Mouse (Mus musculus): ENCODE results near the gene Tma7. TPM values are rescaled to one million over a fixed set of nuclear protein-coding genes. Genes with fewer than 3 reads are reported as not detected.

Gene Tma7
- polyA plus RNA-seq, 1 experiment: 97.9 TPM

DNA sequence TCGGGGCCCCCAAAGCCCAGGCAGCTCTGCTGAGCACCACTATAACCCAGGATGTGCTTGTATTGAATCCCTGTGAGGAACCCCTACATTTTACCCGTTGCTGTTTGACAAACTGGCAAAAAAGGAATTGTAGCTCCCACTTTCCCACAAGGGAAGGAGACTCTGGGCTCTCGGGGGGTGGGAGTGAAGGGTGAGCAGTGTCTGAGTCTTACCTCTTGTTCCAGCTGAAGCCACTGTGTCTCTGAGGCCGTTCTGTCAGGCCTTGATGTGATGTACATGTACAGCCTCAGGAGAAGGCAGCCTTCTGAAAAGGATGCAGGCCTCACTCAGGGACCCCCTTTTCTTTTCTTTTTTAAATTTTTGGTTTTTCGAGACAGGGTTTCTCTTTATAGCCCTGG is 21.5 kb downstream of the Tma7 start:
- Histone ChIP-seq H3K9me3 (ENCODE audit: control insufficient read depth, low read length) (no peaks in the 10 kb centered on the region), H3K4me1 (ENCODE audit: control insufficient read depth) (peaks cover 35% of the 10 kb centered on the region), H3K27me3 (ENCODE audit: control insufficient read depth) (no peaks in the 10 kb centered on the region), H3K36me3 (ENCODE audit: control insufficient read depth) (peaks cover 77% of the 10 kb centered on the region), H3K4me3 (replicated peaks) (no peak overlapping the region)
- no peak for TF ChIP-seq TAL1 (IDR thresholded peaks at IDR 0.05; ENCODE audit: low read length)
- TF ChIP-seq GATA1 (IDR thresholded peaks at IDR 0.05; ENCODE audit: low read length): no peak

GRCm38 (mm10) chr9:109060184-109060897 is 22.0 kb downstream of the Tma7 start:
- no peak overlapping the region for H3K4me3 ChIP-seq (replicated peaks)
- H3K9me3 ChIP-seq (ENCODE audit: control insufficient read depth, low read length): no peaks in the 10 kb centered on the region
- no peaks in the 10 kb centered on the region for H3K27me3 ChIP-seq (ENCODE audit: control insufficient read depth)
- H3K4me1 ChIP-seq (ENCODE audit: control insufficient read depth): peaks cover 41% of the 10 kb centered on the region
- TF ChIP-seq GATA1 (IDR thresholded peaks at IDR 0.05; ENCODE audit: low read length) (no peak), TAL1 (IDR thresholded peaks at IDR 0.05; ENCODE audit: low read length) (no peak)
- peaks cover 71% of the 10 kb centered on the region for H3K36me3 ChIP-seq (ENCODE audit: control insufficient read depth)

DNA sequence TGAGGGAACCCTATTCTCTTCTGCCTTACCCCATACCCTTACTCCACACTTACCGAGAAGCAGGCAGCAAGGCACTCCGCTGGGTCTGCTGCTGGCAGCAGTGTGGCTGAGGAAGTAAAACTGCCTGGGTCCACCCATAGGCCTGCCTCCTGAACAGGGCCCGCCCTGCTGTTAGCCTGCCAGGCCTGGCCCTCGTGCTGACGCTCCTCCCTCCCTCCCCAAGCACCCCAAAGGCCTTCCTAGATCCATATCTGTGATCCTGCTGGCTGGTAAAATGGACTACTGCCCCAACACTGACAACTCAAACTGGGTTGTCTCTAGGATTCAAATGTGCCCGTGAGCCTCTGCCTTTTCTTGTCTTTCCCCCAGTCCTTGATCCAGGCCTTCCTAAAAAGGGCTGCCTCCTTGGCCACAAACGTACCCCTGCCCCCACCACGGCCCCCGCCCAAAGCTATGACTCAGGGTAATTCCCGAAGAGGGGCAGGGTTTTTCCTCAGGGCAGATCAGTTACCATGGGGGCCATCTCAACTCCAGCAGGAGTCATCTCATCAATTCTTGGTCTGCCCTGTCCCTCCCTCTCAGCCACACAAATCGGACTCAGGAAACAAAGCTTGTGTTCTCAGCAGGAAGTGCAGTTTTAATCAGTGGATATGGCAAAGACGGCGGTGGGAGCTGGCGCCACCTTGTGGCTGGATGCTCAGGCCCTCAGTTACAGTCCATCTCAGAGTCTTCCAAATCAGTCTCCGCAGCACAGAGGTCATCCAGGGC is 23.1 kb downstream of the Tma7 start, which contains the start of gene Trex1:
TSS of gene Trex1 (minus strand) at position 599 of the 768 bp plus-strand sequence.
- H3K27me3 ChIP-seq (ENCODE audit: control insufficient read depth): no peaks in the 10 kb centered on the region
- peak within 1 kb of the TSS; percentile 65 for H3K4me3 ChIP-seq (replicated peaks)
- TF ChIP-seq GATA1 (IDR thresholded peaks at IDR 0.05; ENCODE audit: low read length) (no peak), TAL1 (IDR thresholded peaks at IDR 0.05; ENCODE audit: low read length) (no peak)
- H3K4me1 ChIP-seq (ENCODE audit: control insufficient read depth): peaks cover 51% of the 10 kb centered on the region
- no peaks in the 10 kb centered on the region for H3K9me3 ChIP-seq (ENCODE audit: control insufficient read depth, low read length)
- H3K36me3 ChIP-seq (ENCODE audit: control insufficient read depth): peaks cover 61% of the 10 kb centered on the region

- H3K4me1 ChIP-seq (ENCODE audit: control insufficient read depth): peaks cover 52% of the 10 kb centered on the region
Measured at GRCm38 (mm10) chr9:109058006-109058765, 24.2 kb downstream of the Tma7 start.

GRCm38 (mm10) chr9:109057543-109057942 is 24.8 kb downstream of the Tma7 start:
- H3K4me3 ChIP-seq (replicated peaks): no peak overlapping the region
- H3K4me1 ChIP-seq (ENCODE audit: control insufficient read depth): peaks cover 52% of the 10 kb centered on the region
- TF ChIP-seq TAL1 (IDR thresholded peaks at IDR 0.05; ENCODE audit: low read length): no peak
- no peak for TF ChIP-seq GATA1 (IDR thresholded peaks at IDR 0.05; ENCODE audit: low read length)

More at GRCm38 (mm10) chr9:109058006-109058765, 24.2 kb downstream of the Tma7 start:
- H3K9me3 ChIP-seq (ENCODE audit: control insufficient read depth, low read length): no peaks in the 10 kb centered on the region
- no peaks in the 10 kb centered on the region for H3K27me3 ChIP-seq (ENCODE audit: control insufficient read depth)
- H3K4me3 ChIP-seq (replicated peaks): peak overlapping the region; percentile 65
- TF ChIP-seq GATA1 (IDR thresholded peaks at IDR 0.05; ENCODE audit: low read length): no peak
- TF ChIP-seq TAL1 (IDR thresholded peaks at IDR 0.05; ENCODE audit: low read length): no peak
- peaks cover 50% of the 10 kb centered on the region for H3K36me3 ChIP-seq (ENCODE audit: control insufficient read depth)

GRCm38 (mm10) chr9:109056916-109057315 is 25.5 kb downstream of the Tma7 start:
- TF ChIP-seq TAL1 (IDR thresholded peaks at IDR 0.05; ENCODE audit: low read length): no peak
- TF ChIP-seq GATA1 (IDR thresholded peaks at IDR 0.05; ENCODE audit: low read length): no peak
- peaks cover 39% of the 10 kb centered on the region for H3K36me3 ChIP-seq (ENCODE audit: control insufficient read depth)
- H3K9me3 ChIP-seq (ENCODE audit: control insufficient read depth, low read length): no peaks in the 10 kb centered on the region
- H3K27me3 ChIP-seq (ENCODE audit: control insufficient read depth): no peaks in the 10 kb centered on the region
- H3K4me3 ChIP-seq (replicated peaks): no peak overlapping the region
- H3K4me1 ChIP-seq (ENCODE audit: control insufficient read depth): peaks cover 52% of the 10 kb centered on the region

More at GRCm38 (mm10) chr9:109057543-109057942, 24.8 kb downstream of the Tma7 start:
- H3K36me3 ChIP-seq (ENCODE audit: control insufficient read depth): peaks cover 43% of the 10 kb centered on the region
- H3K27me3 ChIP-seq (ENCODE audit: control insufficient read depth): no peaks in the 10 kb centered on the region
- no peaks in the 10 kb centered on the region for H3K9me3 ChIP-seq (ENCODE audit: control insufficient read depth, low read length)

DNA sequence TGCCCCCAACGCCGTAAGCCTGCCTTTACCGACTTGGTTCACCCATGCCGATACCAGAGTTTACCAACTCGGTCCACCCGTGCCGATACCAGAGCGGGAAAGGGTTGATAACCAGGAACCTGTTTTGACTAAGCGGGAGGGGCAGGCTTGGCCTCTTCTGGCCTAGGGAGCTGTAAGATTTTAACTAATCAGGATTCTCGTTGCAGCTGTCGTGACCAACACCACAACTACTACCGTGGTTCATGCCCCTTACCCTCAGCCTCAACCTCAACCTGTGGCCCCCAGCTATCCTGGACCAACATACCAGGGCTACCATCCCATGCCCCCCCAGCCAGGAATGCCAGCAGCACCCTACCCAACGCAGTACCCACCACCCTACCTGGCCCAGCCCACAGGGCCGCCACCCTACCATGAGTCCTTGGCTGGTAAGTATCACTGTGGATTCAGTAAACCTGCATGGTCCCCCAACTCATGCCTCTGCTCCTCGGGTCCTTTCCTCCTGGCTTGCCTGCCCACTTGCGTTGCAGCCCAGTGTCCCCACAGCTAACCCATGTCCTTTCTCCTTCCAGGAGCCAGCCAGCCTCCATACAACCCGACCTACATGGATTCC is 26.2 kb downstream of the Tma7 start:
- Histone ChIP-seq H3K36me3 (ENCODE audit: control insufficient read depth) (peaks cover 35% of the 10 kb centered on the region), H3K27me3 (ENCODE audit: control insufficient read depth) (no peaks in the 10 kb centered on the region), H3K4me3 (replicated peaks) (no peak overlapping the region), H3K4me1 (ENCODE audit: control insufficient read depth) (peaks cover 52% of the 10 kb centered on the region), H3K9me3 (ENCODE audit: control insufficient read depth, low read length) (no peaks in the 10 kb centered on the region)
- TF ChIP-seq GATA1 (IDR thresholded peaks at IDR 0.05; ENCODE audit: low read length) (no peak), TAL1 (IDR thresholded peaks at IDR 0.05; ENCODE audit: low read length) (no peak)

- Histone ChIP-seq H3K27me3 (ENCODE audit: control insufficient read depth) (no peaks in the 10 kb centered on the region), H3K9me3 (ENCODE audit: control insufficient read depth, low read length) (no peaks in the 10 kb centered on the region), H3K4me3 (replicated peaks) (peak overlapping the region; percentile 48), H3K4me1 (ENCODE audit: control insufficient read depth) (peaks cover 52% of the 10 kb centered on the region), H3K36me3 (ENCODE audit: control insufficient read depth) (peaks cover 33% of the 10 kb centered on the region)
- no peak for TF ChIP-seq TAL1 (IDR thresholded peaks at IDR 0.05; ENCODE audit: low read length)
- no peak for TF ChIP-seq GATA1 (IDR thresholded peaks at IDR 0.05; ENCODE audit: low read length)
Measured at GRCm38 (mm10) chr9:109055271-109056030, 26.9 kb downstream of the Tma7 start.

All from erythroblast, embryonic 14.5 days (primary cell).